Mouse (Mus musculus) forebrain, embryonic 12.5 days (tissue): Measurements from ENCODE around the gene Olfr691. TPM values are rescaled to one million over a fixed set of nuclear protein-coding genes. Genes with fewer than 3 reads are reported as not detected.
"Not testable (repeated sequence)": the region's sequence is repeated elsewhere in the genome, so short reads cannot be mapped to it uniquely, and the experiment has no call there.

Source experiments
- ATAC-seq: fragments of 200-750 bp; cut with Nextera tagmentation; 2 replicates; pipeline ENCODE4 v1.8.0; 2017; ENCODE audit warnings: moderate TSS enrichment; ENCODE audit not compliant: low FRiP score
- H3K27ac ChIP-seq: fragments of 300-500 bp; sonication (generic); 2 replicates; pipeline ENCODE4 v1.5.1; 2016; ENCODE audit warnings: mild to moderate bottlenecking
- H3K27me3 ChIP-seq: fragments of 300-500 bp; sonication (generic); 2 replicates; pipeline ENCODE4 v1.6.1; 2016; ENCODE audit warnings: mild to moderate bottlenecking
- H3K36me3 ChIP-seq: fragments of 300-500 bp; sonication (generic); replicated peaks from 2 replicates; pipeline ENCODE4 v1.6.1; 2016; ENCODE audit warnings: mild to moderate bottlenecking
- H3K4me1 ChIP-seq: fragments of 300-500 bp; sonication (generic); 2 replicates; pipeline ENCODE4 v1.6.1; 2016
- H3K4me2 ChIP-seq: fragments of 300-500 bp; sonication (generic); 2 replicates; pipeline ENCODE4 v1.6.1; 2016; ENCODE audit warnings: mild to moderate bottlenecking, moderate library complexity
- H3K4me3 ChIP-seq: fragments of 300-500 bp; sonication (generic); replicated peaks from 2 replicates; pipeline ENCODE4 v1.5.1; 2016; ENCODE audit warnings: mild to moderate bottlenecking
- H3K9ac ChIP-seq: fragments of 300-500 bp; sonication (generic); 2 replicates; pipeline ENCODE4 v1.6.1; 2016; ENCODE audit warnings: mild to moderate bottlenecking
- H3K9me3 ChIP-seq: fragments of 300-500 bp; sonication (generic); 2 replicates; pipeline ENCODE4 v1.6.1; 2016
- whole genome bisulfite sequencing: fragments of 180-500 bp; shearing (Covaris S2); methylation state at CpG from one replicate; pipeline ENCODE4 v1.1.7; 2016; 5-methylcytosine and 5-hydroxymethylcytosine counted together
- polyA plus RNA-seq: library from polyadenylated mRNA; unstranded; fragments of >200 nt; fragmentation: Nextera tagmentation; extraction: Ambion mirVana; gene quantifications from 2 replicates; pipeline ENCODE4 v1.2.1, GENCODE M21; 2016

Gene Olfr691
- polyA plus RNA-seq, 1 experiment from 2014 or later: not detected

- not testable (repeated sequence) for H3K9ac ChIP-seq, H3K9me3 ChIP-seq, H3K27ac ChIP-seq, H3K4me2 ChIP-seq, H3K36me3 ChIP-seq, H3K27me3 ChIP-seq, H3K4me3 ChIP-seq, ATAC-seq, H3K4me1 ChIP-seq
- no CpG with 5 or more reads among the region's 5 CpGs for WGBS
These were observed 14.0 kb upstream of the Olfr691 start for GRCm38 (mm10) chr7:105356064-105356463.

DNA sequence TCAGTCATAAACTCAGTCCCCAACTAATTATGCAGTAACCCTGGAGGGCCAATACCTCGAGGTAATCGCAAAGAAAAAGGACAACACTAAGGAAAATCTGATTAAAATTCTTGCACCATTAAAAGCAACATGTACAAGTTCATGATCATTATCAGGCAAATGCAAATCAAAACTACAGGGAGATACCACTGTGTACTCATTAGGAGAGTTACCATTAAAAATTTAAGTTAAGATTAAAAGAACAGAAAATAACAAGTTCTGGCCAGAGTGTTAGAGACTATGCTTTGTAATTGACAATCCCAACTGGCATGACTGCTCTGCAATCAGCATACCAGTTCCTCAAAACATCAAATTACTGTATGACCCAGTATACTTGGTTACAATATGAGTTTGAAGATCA, 682 bp upstream of the Olfr691 start:
- Histone ChIP-seq H3K9me3 (no peaks in the 10 kb centered on the region), H3K4me1 (no peaks in the 10 kb centered on the region), H3K4me3 (no peak overlapping the region), H3K36me3 (no peaks in the 10 kb centered on the region), H3K9ac (no peak overlapping the region), H3K27ac (no peak overlapping the region), H3K27me3 (no peaks in the 10 kb centered on the region), H3K4me2 (no peak overlapping the region)
- 68% methylated on average over 2 of the region's 2 CpGs for WGBS
- no peak for ATAC-seq

DNA sequence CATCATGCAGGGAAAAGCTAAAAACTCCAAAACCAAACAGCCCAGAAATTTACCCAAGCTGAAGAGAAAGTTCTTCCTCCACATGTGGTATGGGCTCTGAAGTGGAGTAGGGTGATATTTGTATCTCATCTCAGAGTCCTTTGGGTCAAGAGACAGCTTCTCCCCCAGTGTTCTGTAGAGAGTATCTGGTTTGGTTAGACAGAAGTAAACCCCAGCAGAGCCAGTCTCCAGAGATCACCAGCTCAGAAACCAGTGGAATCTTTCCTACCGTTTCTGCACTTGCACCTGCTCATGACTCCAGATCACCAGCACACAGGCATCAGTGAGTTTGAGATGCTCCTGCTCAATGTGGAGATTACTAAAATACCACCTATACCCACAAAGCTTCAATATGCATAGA, 8.1 kb downstream of the Olfr691 start, which contains the start of gene Olfr690:
Olfr690 (minus strand) TSS at position 101 of the 400 bp plus-strand sequence.
- H3K36me3 ChIP-seq: no peaks in the 10 kb centered on the region
- no peak within 1 kb of the TSS for H3K27ac ChIP-seq
- H3K27me3 ChIP-seq: no peaks in the 10 kb centered on the region
- H3K4me3 ChIP-seq: no peak within 1 kb of the TSS
- no peaks in the 10 kb centered on the region for H3K9me3 ChIP-seq
- H3K4me2 ChIP-seq: no peak within 1 kb of the TSS
- 83% methylated on average over 1 of the region's 1 CpGs for WGBS
- ATAC-seq: no peak
- H3K4me1 ChIP-seq: no peaks in the 10 kb centered on the region
- H3K9ac ChIP-seq: no peak within 1 kb of the TSS

- no peaks in the 10 kb centered on the region for H3K4me1 ChIP-seq
- no peak overlapping the region for H3K27ac ChIP-seq
- no peaks in the 10 kb centered on the region for H3K36me3 ChIP-seq
- no peak for ATAC-seq
- no peak overlapping the region for H3K9ac ChIP-seq
- H3K27me3 ChIP-seq: no peaks in the 10 kb centered on the region
- H3K4me3 ChIP-seq: no peak overlapping the region
- H3K4me2 ChIP-seq: no peak overlapping the region
- H3K9me3 ChIP-seq: no peaks in the 10 kb centered on the region
- WGBS: 83% methylated on average over 2 of the region's 2 CpGs
These were observed 16.8 kb downstream of the Olfr691 start for GRCm38 (mm10) chr7:105325302-105325701.

GRCm38 (mm10) chr7:105310865-105311264, 31.2 kb downstream of the Olfr691 start, which contains the start of gene Olfr689:
Gene Olfr689, plus strand, starts transcription at chr7:105311165.
- Histone ChIP-seq H3K4me3 (no peak within 1 kb of the TSS), H3K4me1 (no peaks in the 10 kb centered on the region), H3K4me2 (no peak within 1 kb of the TSS), H3K36me3 (no peaks in the 10 kb centered on the region), H3K9me3 (no peaks in the 10 kb centered on the region), H3K9ac (no peak within 1 kb of the TSS), H3K27ac (no peak within 1 kb of the TSS), H3K27me3 (no peaks in the 10 kb centered on the region)
- 90% methylated on average over 1 of the region's 1 CpGs for WGBS
- no peak for ATAC-seq

- Histone ChIP-seq H3K9me3 (no peaks in the 10 kb centered on the region), H3K4me1 (no peaks in the 10 kb centered on the region), H3K27me3 (no peaks in the 10 kb centered on the region), H3K4me2 (no peak overlapping the region), H3K36me3 (no peaks in the 10 kb centered on the region), H3K9ac (no peak overlapping the region), H3K27ac (no peak overlapping the region), H3K4me3 (no peak overlapping the region)
- ATAC-seq: no peak
These were observed 52.0 kb downstream of the Olfr691 start for GRCm38 (mm10) chr7:105290051-105290450.

- H3K4me2 ChIP-seq: no peak within 1 kb of the TSS
- H3K27me3 ChIP-seq: no peaks in the 10 kb centered on the region
- 79% methylated on average over 6 of the region's 6 CpGs for WGBS
- 0 out of 2 replicates have a peak, but pooled peaks cover under 1% of the 10 kb centered on the region for H3K4me1 ChIP-seq
- H3K27ac ChIP-seq: no peak within 1 kb of the TSS
- H3K9ac ChIP-seq: no peak within 1 kb of the TSS
- H3K36me3 ChIP-seq: no peaks in the 10 kb centered on the region
- no peak for ATAC-seq
- H3K4me3 ChIP-seq: no peak within 1 kb of the TSS
- no peaks in the 10 kb centered on the region for H3K9me3 ChIP-seq
These were observed 54.3 kb downstream of the Olfr691 start, which contains the start of gene Olfr688 for GRCm38 (mm10) chr7:105287795-105288194. Gene Olfr688, plus strand, starts transcription at chr7:105288095.

Other genes starting within 250 kb of the Olfr691 start
- not detected in 2 replicates for gene Olfr680-ps1, start 249.5 kb downstream of the Olfr691 start, polyA plus RNA-seq
- not detected in 2 replicates for gene Olfr681, start 225.4 kb downstream of the Olfr691 start, polyA plus RNA-seq
- gene Olfr683, start 195.3 kb downstream of the Olfr691 start, polyA plus RNA-seq: 0.13 TPM in 1 of 2 replicates, not detected in the other
- not detected in 2 replicates for gene Olfr684, start 178.6 kb downstream of the Olfr691 start, polyA plus RNA-seq
- gene Olfr685, start 156.3 kb downstream of the Olfr691 start, polyA plus RNA-seq: not detected in 2 replicates
- gene Olfr686, start 134.8 kb downstream of the Olfr691 start, polyA plus RNA-seq: not detected in 2 replicates
- not detected in 2 replicates for gene Olfr688, start 54.2 kb downstream of the Olfr691 start, polyA plus RNA-seq
- not detected in 2 replicates for gene Olfr689, start 31.1 kb downstream of the Olfr691 start, polyA plus RNA-seq
- gene Olfr690, start 8.2 kb downstream of the Olfr691 start, polyA plus RNA-seq: not detected in 2 replicates
- not detected in 2 replicates for gene Olfr692, start 26.0 kb upstream of the Olfr691 start, polyA plus RNA-seq
- not detected in 2 replicates for gene Gm5901, start 32.8 kb upstream of the Olfr691 start, polyA plus RNA-seq
- gene Fam160a2, start 57.8 kb upstream of the Olfr691 start, polyA plus RNA-seq: 48.2 and 49.7 TPM in 2 replicates
- gene Cnga4, start 62.3 kb upstream of the Olfr691 start, polyA plus RNA-seq: 0.10 and 0.19 TPM in 2 replicates
- 0.38 and 0.70 TPM in 2 replicates for gene Cckbr, start 83.5 kb upstream of the Olfr691 start, polyA plus RNA-seq
- gene Cavin3, start 140.0 kb upstream of the Olfr691 start, polyA plus RNA-seq: 20.2 and 24.7 TPM in 2 replicates
- 42.5 and 43.6 TPM in 2 replicates for gene Smpd1, start 212.1 kb upstream of the Olfr691 start, polyA plus RNA-seq
- 149 and 160 TPM in 2 replicates for gene Apbb1, start 239.4 kb upstream of the Olfr691 start, polyA plus RNA-seq